ENCODE assay signal across 8 mouse cellular contexts in genomic region chr1:64445919-64446318, GRCm38 (mm10).
DNase-seq lines count a peak whose midpoint lies in the region; ATAC-seq and TF ChIP-seq lines count a peak whose summit lies in the region.

No protein-coding gene starts in this region.

- no peak overlapping the region for H3K4me2 ChIP-seq in lung, postnatal 0 days (replicated peaks; ENCODE audit: low read depth, low read length)

- no peak for TF ChIP-seq POLR2A in MEL (IDR thresholded peaks at IDR 0.05; ENCODE audit: control insufficient read depth in 1 of 2, insufficient read depth in 1 of 2, low read depth in 1 of 2, low read length in 2 of 2, poor library complexity in 1 of 2)

- H3K4me1 ChIP-seq in MEL (ENCODE audit: control insufficient read depth in 1 of 2, insufficient read depth in 2 of 2, low read length in 2 of 2) = no peaks in the 10 kb centered on the region
- H3K4me1 ChIP-seq in hindbrain, embryonic 10.5 days (replicated peaks) = peaks cover 38% of the 10 kb centered on the region
- H3K4me1 ChIP-seq in lung, postnatal 0 days (ENCODE audit: insufficient read depth, low read depth, low read length) = 0 out of 2 replicates have a peak, but pooled peaks cover 4% of the 10 kb centered on the region

- no peaks in the 10 kb centered on the region for H3K9me3 ChIP-seq in MEL (replicated peaks; ENCODE audit: insufficient read depth, low read length)
- H3K9me3 ChIP-seq in hindbrain, embryonic 10.5 days = no peaks in the 10 kb centered on the region
- no peaks in the 10 kb centered on the region for H3K9me3 ChIP-seq in lung, postnatal 0 days (ENCODE audit: low read length)

- H3K9ac ChIP-seq in MEL (ENCODE audit: control insufficient read depth, low read depth, low read length, poor library complexity, severe bottlenecking) = no peak overlapping the region
- no peak overlapping the region for H3K9ac ChIP-seq in lung, postnatal 0 days (replicated peaks; ENCODE audit: low read depth)

- ATAC-seq in lung, postnatal 0 days = peak; percentile 88

- H3K36me3 ChIP-seq in MEL (ENCODE audit: control insufficient read depth in 1 of 2, insufficient read depth in 2 of 2, low read length in 2 of 2) = no peaks in the 10 kb centered on the region
- no peaks in the 10 kb centered on the region for H3K36me3 ChIP-seq in hindbrain, embryonic 10.5 days
- H3K36me3 ChIP-seq in lung, postnatal 0 days (ENCODE audit: insufficient read depth, low read length) = no peaks in the 10 kb centered on the region

- H3K79me2 ChIP-seq in MEL (ENCODE audit: control insufficient read depth, insufficient read depth, low read length, poor library complexity) = no peaks in the 10 kb centered on the region

- no peak overlapping the region for H3K27ac ChIP-seq in MEL (ENCODE audit: control insufficient read depth, low read depth, low read length)
- peak overlapping the region; percentile 81 for H3K27ac ChIP-seq in hindbrain, embryonic 10.5 days
- no peak overlapping the region for H3K27ac ChIP-seq in lung, postnatal 0 days (ENCODE audit: low read length)

- no peak for TF ChIP-seq CTCF in MEL (IDR thresholded peaks at IDR 0.05 in 2 of 3, conservative IDR thresholded peaks at IDR 0.05 in 1 of 3; ENCODE audit: control insufficient read depth in 1 of 3, insufficient read depth in 1 of 3, low read depth in 2 of 3, low read length in 3 of 3, poor library complexity in 1 of 3, severe bottlenecking in 1 of 3)
- peak; percentile 92 for TF ChIP-seq CTCF in lung, postnatal 0 days (IDR thresholded peaks at IDR 0.05)

- H3K27me3 ChIP-seq in MEL (ENCODE audit: control insufficient read depth in 1 of 2, insufficient read depth in 2 of 2, low read length in 2 of 2) = no peaks in the 10 kb centered on the region; a peak in 1 of 4 replicates
- H3K27me3 ChIP-seq in hindbrain, embryonic 10.5 days (ENCODE audit: insufficient read depth, poor library complexity, severe bottlenecking) = peaks cover 10% of the 10 kb centered on the region; the same call in 1 of the 2 replicates
- no peaks in the 10 kb centered on the region for H3K27me3 ChIP-seq in lung, postnatal 0 days (replicated peaks; ENCODE audit: insufficient read depth, low read length)

- TF ChIP-seq RAD21 in MEL (IDR thresholded peaks at IDR 0.05; ENCODE audit: low read depth, low read length) = no peak

- DNase-seq in MEL (ENCODE audit: low read depth, low spot score) = no peak
- DNase-seq in cerebellum, adult 8-10 months = peak; percentile 85
- DNase-seq in frontal cortex, adult 2 months (ENCODE audit: extremely low spot score in 1 of 2, low spot score in 1 of 2) = peak; percentile 85 to 89
- DNase-seq in hindbrain, embryonic 10.5 days (ENCODE audit: low spot score) = peak; percentile 83
- peak; percentile 87 for DNase-seq in layer of hippocampus, adult 9-11 months
- peak; percentile 84 for DNase-seq in lung, postnatal 0 days (ENCODE audit: low spot score)
- DNase-seq in ovary, postnatal 36 days (ENCODE audit: low spot score) = peak; percentile 76
- peak; percentile 79 for DNase-seq in thymus, postnatal 25 days

- TF ChIP-seq EP300 in MEL (IDR thresholded peaks at IDR 0.05; ENCODE audit: low read depth in 1 of 2, low read length in 2 of 2) = no peak
- no peak for TF ChIP-seq EP300 in lung, postnatal 0 days (IDR thresholded peaks at IDR 0.05)

- 3% methylated on average over 13 of the region's 13 CpGs for WGBS in hindbrain, embryonic 10.5 days
- WGBS in lung, postnatal 0 days = 7% methylated on average over 13 of the region's 13 CpGs

- no peak overlapping the region for H3K4me3 ChIP-seq in MEL (ENCODE audit: control insufficient read depth in 1 of 2, insufficient read depth in 1 of 2, low read depth in 2 of 2, low read length in 2 of 2)
- H3K4me3 ChIP-seq in hindbrain, embryonic 10.5 days = no peak overlapping the region
- no peak overlapping the region for H3K4me3 ChIP-seq in lung, postnatal 0 days (ENCODE audit: low read depth, low read length)

TF ChIP-seq in MEL, 35 proteins besides CTCF, POLR2A, EP300 and RAD21:
- TF ChIP-seq SMC3 (IDR thresholded peaks at IDR 0.05; ENCODE audit: low read depth, low read length) = peak; percentile 20; the same call in 1 of the 2 replicates
- no peak for TF ChIP-seq SIN3A (IDR thresholded peaks at IDR 0.05; ENCODE audit: low read length)
- no peak for TF ChIP-seq GATA1 (IDR thresholded peaks at IDR 0.05; ENCODE audit: low read depth, low read length)
